Mouse (Mus musculus): ENCODE results near the gene Swt1. TPM values are rescaled to one million over a fixed set of nuclear protein-coding genes. Genes with fewer than 3 reads are reported as not detected.
A peak's percentile ranks its signal among the peaks of the same experiment; 100 is the strongest.
"Not testable (repeated sequence)": the region's sequence is repeated elsewhere in the genome, so short reads cannot be mapped to it uniquely, and the experiment has no call there.

Gene Swt1
- 33.2 and 34.2 TPM in 2 replicates for polyA plus RNA-seq (2015; fragmentation: Nextera tagmentation; extraction: Ambion mirVana)

GRCm38 (mm10) chr1:151428263-151429221 lies at the start of gene Swt1, which contains the start of gene Trmt1l:
Gene Swt1 (minus strand): TSS chr1:151428455.
Gene Trmt1l (plus strand): TSS chr1:151428542.
- H3K9ac ChIP-seq (ENCODE audit: low read depth, low read length): peak within 1 kb of the TSS; percentile 88
- peaks cover 6% of the 10 kb centered on the region; the same call in 1 of the 2 replicates for H3K4me1 ChIP-seq (replicated peaks; ENCODE audit: insufficient read depth, low read length)
- under 1% methylated on average over 74 of the region's 74 CpGs for WGBS
- H3K36me3 ChIP-seq (ENCODE audit: insufficient read depth, low read length): no peaks in the 10 kb centered on the region
- DNase-seq (ENCODE audit: low spot score) (peak; percentile 100), ATAC-seq (replicated peaks; ENCODE audit: low FRiP score, low read depth) (peak; percentile 99)
- H3K4me3 ChIP-seq (replicated peaks; ENCODE audit: low read depth, low read length): peak within 1 kb of the TSS; percentile 79
- H3K27ac ChIP-seq: peak within 1 kb of the TSS; percentile 97
- no peak for TF ChIP-seq CTCF (IDR thresholded peaks at IDR 0.05; ENCODE audit: low read depth)
- H3K27me3 ChIP-seq (ENCODE audit: insufficient read depth, low read length): no peaks in the 10 kb centered on the region
- no peaks in the 10 kb centered on the region for H3K9me3 ChIP-seq (replicated peaks; ENCODE audit: low read length)
- H3K4me2 ChIP-seq (ENCODE audit: low read length): peak within 1 kb of the TSS; percentile 59

DNA sequence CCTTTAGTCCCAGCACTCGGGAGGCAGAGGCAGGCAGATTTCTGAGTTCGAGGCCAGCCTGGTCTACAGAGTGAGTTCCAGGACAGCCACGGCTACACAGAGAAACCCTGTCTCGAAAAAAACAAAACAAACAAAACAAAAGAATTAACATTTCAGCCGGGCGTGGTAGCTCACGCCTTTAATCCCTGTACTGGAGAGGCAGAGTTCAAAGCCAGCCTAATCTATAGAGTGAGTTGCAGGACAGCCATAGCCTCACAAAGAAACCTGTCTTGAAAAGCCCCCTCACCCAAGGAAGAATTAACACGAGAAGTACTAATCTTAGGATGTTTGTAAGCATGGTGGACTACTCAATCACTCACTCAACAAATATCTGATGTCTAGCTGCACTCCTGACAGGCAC lies 44.1 kb upstream of the Swt1 start:
- not testable (repeated sequence) for DNase-seq (ENCODE audit: low spot score); H3K27me3 ChIP-seq (ENCODE audit: insufficient read depth, low read length); H3K9me3 ChIP-seq (replicated peaks; ENCODE audit: low read length); H3K27ac ChIP-seq; ATAC-seq (replicated peaks; ENCODE audit: low FRiP score, low read depth); H3K4me3 ChIP-seq (replicated peaks; ENCODE audit: low read depth, low read length); H3K9ac ChIP-seq (ENCODE audit: low read depth, low read length); H3K4me1 ChIP-seq (replicated peaks; ENCODE audit: insufficient read depth, low read length); H3K4me2 ChIP-seq (ENCODE audit: low read length)
- peaks cover 38% of the 10 kb centered on the region for H3K36me3 ChIP-seq (ENCODE audit: insufficient read depth, low read length)
- 91% methylated on average over 8 of the region's 8 CpGs for WGBS

- DNase-seq (ENCODE audit: low spot score): no peak
- Histone ChIP-seq H3K4me3 (replicated peaks; ENCODE audit: low read depth, low read length) (no peak overlapping the region), H3K27ac (no peak overlapping the region), H3K36me3 (ENCODE audit: insufficient read depth, low read length) (peaks cover 38% of the 10 kb centered on the region), H3K4me2 (ENCODE audit: low read length) (no peak overlapping the region), H3K9ac (ENCODE audit: low read depth, low read length) (no peak overlapping the region), H3K4me1 (replicated peaks; ENCODE audit: insufficient read depth, low read length) (no peaks in the 10 kb centered on the region), H3K9me3 (replicated peaks; ENCODE audit: low read length) (no peaks in the 10 kb centered on the region), H3K27me3 (ENCODE audit: insufficient read depth, low read length) (no peaks in the 10 kb centered on the region)
- TF ChIP-seq CTCF (IDR thresholded peaks at IDR 0.05; ENCODE audit: low read depth): no peak
- 46% methylated on average over 7 of the region's 7 CpGs for WGBS
- ATAC-seq (replicated peaks; ENCODE audit: low FRiP score, low read depth): no peak
Measured at GRCm38 (mm10) chr1:151471429-151471828, 43.2 kb upstream of the Swt1 start.

- no peaks in the 10 kb centered on the region for H3K4me1 ChIP-seq (replicated peaks; ENCODE audit: insufficient read depth, low read length)
- no peaks in the 10 kb centered on the region for H3K27me3 ChIP-seq (ENCODE audit: insufficient read depth, low read length)
- no peak for DNase-seq (ENCODE audit: low spot score)
- no peak overlapping the region for H3K9ac ChIP-seq (ENCODE audit: low read depth, low read length)
- TF ChIP-seq CTCF (IDR thresholded peaks at IDR 0.05; ENCODE audit: low read depth): no peak
- no peak overlapping the region for H3K4me2 ChIP-seq (ENCODE audit: low read length)
- 0 out of 2 replicates have a peak, but pooled peaks cover 6% of the 10 kb centered on the region for H3K36me3 ChIP-seq (ENCODE audit: insufficient read depth, low read length)
- H3K9me3 ChIP-seq (replicated peaks; ENCODE audit: low read length): no peaks in the 10 kb centered on the region
- WGBS: 78% methylated on average over 4 of the region's 4 CpGs
- no peak for ATAC-seq (replicated peaks; ENCODE audit: low FRiP score, low read depth)
- H3K4me3 ChIP-seq (replicated peaks; ENCODE audit: low read depth, low read length): no peak overlapping the region
- H3K27ac ChIP-seq: no peak overlapping the region
Measured at GRCm38 (mm10) chr1:151466571-151466970, 38.3 kb upstream of the Swt1 start.

- TF ChIP-seq CTCF (IDR thresholded peaks at IDR 0.05; ENCODE audit: low read depth): no peak
- WGBS: 28% methylated on average over 4 of the region's 4 CpGs
- DNase-seq (ENCODE audit: low spot score) (no peak), ATAC-seq (replicated peaks; ENCODE audit: low FRiP score, low read depth) (no peak)
- Histone ChIP-seq H3K27me3 (ENCODE audit: insufficient read depth, low read length) (no peaks in the 10 kb centered on the region), H3K4me2 (ENCODE audit: low read length) (no peak overlapping the region), H3K4me1 (replicated peaks; ENCODE audit: insufficient read depth, low read length) (no peaks in the 10 kb centered on the region), H3K9ac (ENCODE audit: low read depth, low read length) (no peak overlapping the region), H3K9me3 (replicated peaks; ENCODE audit: low read length) (no peaks in the 10 kb centered on the region), H3K27ac (no peak overlapping the region), H3K4me3 (replicated peaks; ENCODE audit: low read depth, low read length) (no peak overlapping the region), H3K36me3 (ENCODE audit: insufficient read depth, low read length) (0 out of 2 replicates have a peak, but pooled peaks cover 8% of the 10 kb centered on the region)
Measured at GRCm38 (mm10) chr1:151464914-151465313, 36.7 kb upstream of the Swt1 start.

DNA sequence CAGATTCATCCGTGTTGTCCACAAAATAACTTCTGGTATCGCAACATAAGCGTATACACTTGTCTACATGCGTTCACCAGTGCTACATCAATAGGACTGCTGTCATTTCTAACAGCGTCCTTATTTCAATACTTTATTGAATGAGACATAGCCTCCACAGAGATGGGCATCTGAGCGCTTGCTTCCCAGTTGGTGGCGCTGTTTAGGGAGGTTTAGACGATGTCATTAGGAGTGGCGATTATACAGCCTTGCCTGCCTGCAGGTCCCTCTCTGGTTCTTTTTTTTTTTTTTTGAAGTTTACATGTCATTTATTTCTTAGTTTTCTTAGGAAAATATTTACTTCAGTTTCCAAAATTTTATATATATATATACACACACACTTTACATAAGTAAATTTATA lies 33.0 kb upstream of the Swt1 start:
- Histone ChIP-seq H3K27ac (no peak overlapping the region), H3K4me2 (ENCODE audit: low read length) (no peak overlapping the region), H3K27me3 (ENCODE audit: insufficient read depth, low read length) (no peaks in the 10 kb centered on the region), H3K9me3 (replicated peaks; ENCODE audit: low read length) (no peaks in the 10 kb centered on the region), H3K9ac (ENCODE audit: low read depth, low read length) (no peak overlapping the region), H3K4me3 (replicated peaks; ENCODE audit: low read depth, low read length) (no peak overlapping the region), H3K4me1 (replicated peaks; ENCODE audit: insufficient read depth, low read length) (no peaks in the 10 kb centered on the region), H3K36me3 (ENCODE audit: insufficient read depth, low read length) (peaks cover 26% of the 10 kb centered on the region; the same call in 1 of the 2 replicates)
- WGBS: 86% methylated on average over 9 of the region's 9 CpGs
- DNase-seq (ENCODE audit: low spot score): no peak
- TF ChIP-seq CTCF (IDR thresholded peaks at IDR 0.05; ENCODE audit: low read depth): peak; percentile 40; the same call in 1 of the 2 replicates
- no peak for ATAC-seq (replicated peaks; ENCODE audit: low FRiP score, low read depth)
